Mouse (Mus musculus) intestine, embryonic 16.5 days (tissue): ENCODE measurements around the gene Itpripl2. TPM values are rescaled to one million over a fixed set of nuclear protein-coding genes. Genes with fewer than 3 reads are reported as not detected.

Experiments
- ATAC-seq: fragments of 200-750 bp; cut with Nextera tagmentation; 2 replicates; pipeline ENCODE4 v1.8.0; 2017; ENCODE audit warnings: moderate TSS enrichment, moderate library complexity
- H3K27ac ChIP-seq: fragments of 300-500 bp; sonication (generic); 2 replicates; pipeline ENCODE4 v1.5.1; 2014; ENCODE audit warnings: mild to moderate bottlenecking, low read length
- H3K27me3 ChIP-seq: fragments of 300-500 bp; sonication (generic); replicated peaks from 2 replicates; pipeline ENCODE4 v1.6.1; 2014; ENCODE audit warnings: low read length, control low read depth, mixed read lengths; ENCODE audit not compliant: control insufficient read depth, insufficient read depth
- H3K36me3 ChIP-seq: fragments of 300-500 bp; sonication (generic); 2 replicates; pipeline ENCODE4 v1.6.1; 2014; ENCODE audit warnings: low read length, control low read depth; ENCODE audit not compliant: control insufficient read depth, insufficient read depth
- H3K4me1 ChIP-seq: fragments of 300-500 bp; sonication (generic); 2 replicates; pipeline ENCODE4 v1.6.1; 2014; ENCODE audit warnings: low read length, control low read depth, mixed read lengths; ENCODE audit not compliant: control insufficient read depth, insufficient read depth
- H3K4me2 ChIP-seq: fragments of 300-500 bp; sonication (generic); 2 replicates; pipeline ENCODE4 v1.6.1; 2014; ENCODE audit warnings: low read depth, low read length, control low read depth
- H3K4me3 ChIP-seq: fragments of 300-500 bp; sonication (generic); 2 replicates; pipeline ENCODE4 v1.5.1; 2014; ENCODE audit warnings: mild to moderate bottlenecking, low read length
- H3K9ac ChIP-seq: fragments of 300-500 bp; sonication (generic); 2 replicates; pipeline ENCODE4 v1.6.1; 2014; ENCODE audit warnings: low read depth, low read length
- H3K9me3 ChIP-seq: fragments of 300-500 bp; sonication (generic); 2 replicates; pipeline ENCODE4 v1.6.1; 2016; ENCODE audit warnings: low read length, control low read depth; ENCODE audit not compliant: control insufficient read depth
- WGBS: fragments of 180-500 bp; shearing (Covaris S2); extraction: QIAGEN DNeasy Blood & Tissue Kit; methylation state at CpG from one replicate; pipeline ENCODE4 v1.1.7; 2014; 5-methylcytosine and 5-hydroxymethylcytosine counted together
- polyA plus RNA-seq: library from polyadenylated mRNA; unstranded; fragments of >200 nt; fragmentation: Nextera tagmentation; extraction: Ambion mirVana; gene quantifications from 2 replicates; pipeline ENCODE4 v1.2.1, GENCODE M21; 2015

Itpripl2 gene
- polyA plus RNA-seq, 1 experiment from 2014 or later: 4.1 TPM

DNA sequence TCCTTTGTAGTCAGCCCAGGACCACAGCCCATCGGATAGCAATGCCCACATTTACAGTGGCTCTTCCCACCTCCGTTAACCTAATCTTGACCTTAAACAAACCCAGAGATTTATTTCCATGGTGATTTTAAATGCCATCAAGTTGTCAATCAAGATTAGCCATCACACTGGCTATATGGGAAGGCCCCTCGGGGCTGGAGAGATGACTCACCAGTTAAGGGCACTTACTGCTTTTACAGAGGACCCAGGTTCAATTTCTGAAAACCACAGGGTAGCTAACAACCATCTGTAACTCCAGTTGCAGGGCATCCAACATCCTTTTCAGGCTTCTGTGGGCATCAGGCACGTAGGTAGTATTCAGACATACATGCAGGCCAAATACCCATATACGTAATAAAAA is 15.3 kb downstream of the Itpripl2 start:
- no peak for ATAC-seq
- Histone ChIP-seq H3K4me3 (no peak overlapping the region), H3K4me1 (peaks cover 16% of the 10 kb centered on the region; the same call in 1 of the 2 replicates), H3K27me3 (no peaks in the 10 kb centered on the region), H3K9ac (no peak overlapping the region), H3K27ac (no peak overlapping the region; the same call in 1 of the 2 replicates), H3K36me3 (no peaks in the 10 kb centered on the region), H3K9me3 (no peaks in the 10 kb centered on the region), H3K4me2 (no peak overlapping the region)
- 59% methylated on average over 5 of the region's 5 CpGs for WGBS

GRCm38 (mm10) chr7:118475008-118475705 is 16.6 kb downstream of the Itpripl2 start:
- Histone ChIP-seq H3K4me3 (no peak overlapping the region), H3K27ac (no peak overlapping the region), H3K4me1 (peaks cover 16% of the 10 kb centered on the region), H3K9ac (no peak overlapping the region), H3K27me3 (no peaks in the 10 kb centered on the region), H3K4me2 (no peak overlapping the region), H3K9me3 (no peaks in the 10 kb centered on the region), H3K36me3 (no peaks in the 10 kb centered on the region)
- WGBS: 85% methylated on average over 7 of the region's 7 CpGs
- no peak for ATAC-seq

DNA sequence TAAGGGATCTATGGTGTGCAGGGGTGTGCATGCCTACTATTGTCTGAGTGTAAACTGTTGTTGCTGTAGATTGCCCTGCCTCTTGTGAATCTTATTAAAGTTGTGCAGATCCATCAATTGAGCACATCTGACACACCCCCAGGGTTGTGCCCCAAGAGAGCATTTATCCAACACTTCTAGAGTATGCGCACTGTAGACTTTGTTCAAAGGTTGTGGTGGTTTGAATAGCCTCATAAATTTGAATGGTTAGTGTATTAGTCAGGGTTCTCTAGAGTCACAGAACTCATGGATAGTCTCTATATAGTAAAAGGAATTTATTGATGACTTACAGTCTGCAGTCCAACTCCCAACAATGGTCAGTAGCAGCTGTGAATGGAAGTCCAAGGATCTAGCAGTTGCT is 18.9 kb downstream of the Itpripl2 start:
- H3K27ac ChIP-seq: no peak overlapping the region
- H3K4me3 ChIP-seq: no peak overlapping the region
- WGBS: 54% methylated on average over 1 of the region's 1 CpGs
- no peak overlapping the region for H3K9ac ChIP-seq
- ATAC-seq: peak; percentile 68
- no peaks in the 10 kb centered on the region for H3K9me3 ChIP-seq
- H3K36me3 ChIP-seq: no peaks in the 10 kb centered on the region
- H3K4me2 ChIP-seq: no peak overlapping the region
- no peaks in the 10 kb centered on the region for H3K27me3 ChIP-seq
- peaks cover 11% of the 10 kb centered on the region; the same call in 1 of the 2 replicates for H3K4me1 ChIP-seq

GRCm38 (mm10) chr7:118468060-118468459 is 23.7 kb downstream of the Itpripl2 start:
- Histone ChIP-seq H3K9ac (no peak overlapping the region), H3K4me2 (no peak overlapping the region), H3K27ac (no peak overlapping the region), H3K27me3 (no peaks in the 10 kb centered on the region), H3K9me3 (no peaks in the 10 kb centered on the region), H3K4me1 (peaks cover 9% of the 10 kb centered on the region; the same call in 1 of the 2 replicates), H3K4me3 (no peak overlapping the region), H3K36me3 (no peaks in the 10 kb centered on the region)
- ATAC-seq: no peak
- 81% methylated on average over 3 of the region's 3 CpGs for WGBS

- WGBS: 25% methylated on average over 4 of the region's 4 CpGs
These were observed 27.3 kb downstream of the Itpripl2 start for GRCm38 (mm10) chr7:118464432-118464831.

DNA sequence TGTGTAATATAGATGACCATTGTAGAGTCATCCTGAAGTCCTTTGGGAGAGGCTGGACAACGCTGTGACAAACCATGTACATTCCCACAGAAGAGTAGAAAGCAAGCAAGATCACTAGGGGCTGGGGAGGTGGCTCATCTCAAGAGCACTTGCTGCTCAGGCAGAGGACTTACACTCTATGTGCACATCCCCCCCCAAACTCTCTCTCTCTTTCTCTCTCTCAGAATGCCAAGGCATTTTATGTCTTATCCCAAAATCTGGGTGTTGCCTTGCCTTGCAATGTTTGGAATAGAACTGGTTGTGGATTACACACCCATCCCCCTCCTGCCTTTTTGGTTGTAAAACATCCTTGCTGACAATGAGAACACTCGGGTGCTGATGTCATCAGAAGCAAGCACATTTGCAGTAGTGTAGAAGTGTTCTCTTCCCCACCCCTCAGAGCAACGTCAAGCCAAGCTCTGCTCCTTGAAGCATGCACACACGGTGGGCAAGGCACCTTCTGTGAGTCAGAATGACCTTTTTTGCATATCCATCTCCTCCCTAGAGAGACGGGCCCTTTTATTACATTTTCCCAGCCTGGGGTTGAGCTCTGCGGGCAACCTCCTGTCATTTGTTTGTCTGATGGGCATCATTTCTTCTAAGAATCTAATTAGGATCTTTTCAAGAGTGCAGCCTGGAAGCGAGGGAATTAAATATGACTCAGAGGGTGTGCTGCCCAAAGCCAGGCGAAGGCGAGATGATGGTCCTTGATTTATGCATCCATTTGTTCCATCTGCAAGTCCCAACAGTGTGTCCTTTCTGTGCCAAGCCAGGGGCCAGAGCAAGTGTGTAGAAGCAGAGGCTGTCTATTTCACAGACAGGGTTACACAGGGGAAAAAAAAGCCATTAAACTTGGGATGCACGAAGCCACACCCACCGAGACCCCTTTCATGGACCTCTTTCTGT is 28.7 kb downstream of the Itpripl2 start:
- WGBS: 38% methylated on average over 11 of the region's 11 CpGs
- Histone ChIP-seq H3K27me3 (no peaks in the 10 kb centered on the region), H3K27ac (no peak overlapping the region)

More at GRCm38 (mm10) chr7:118464432-118464831, 27.3 kb downstream of the Itpripl2 start:
- H3K9ac ChIP-seq: no peak overlapping the region
- H3K36me3 ChIP-seq: no peaks in the 10 kb centered on the region
- ATAC-seq: peak; percentile 28; the same call in 1 of the 2 replicates
- no peak overlapping the region for H3K4me3 ChIP-seq
- H3K27ac ChIP-seq: no peak overlapping the region
- H3K4me2 ChIP-seq: no peak overlapping the region
- H3K4me1 ChIP-seq: peaks cover 9% of the 10 kb centered on the region
- no peaks in the 10 kb centered on the region for H3K9me3 ChIP-seq
- no peaks in the 10 kb centered on the region for H3K27me3 ChIP-seq

DNA sequence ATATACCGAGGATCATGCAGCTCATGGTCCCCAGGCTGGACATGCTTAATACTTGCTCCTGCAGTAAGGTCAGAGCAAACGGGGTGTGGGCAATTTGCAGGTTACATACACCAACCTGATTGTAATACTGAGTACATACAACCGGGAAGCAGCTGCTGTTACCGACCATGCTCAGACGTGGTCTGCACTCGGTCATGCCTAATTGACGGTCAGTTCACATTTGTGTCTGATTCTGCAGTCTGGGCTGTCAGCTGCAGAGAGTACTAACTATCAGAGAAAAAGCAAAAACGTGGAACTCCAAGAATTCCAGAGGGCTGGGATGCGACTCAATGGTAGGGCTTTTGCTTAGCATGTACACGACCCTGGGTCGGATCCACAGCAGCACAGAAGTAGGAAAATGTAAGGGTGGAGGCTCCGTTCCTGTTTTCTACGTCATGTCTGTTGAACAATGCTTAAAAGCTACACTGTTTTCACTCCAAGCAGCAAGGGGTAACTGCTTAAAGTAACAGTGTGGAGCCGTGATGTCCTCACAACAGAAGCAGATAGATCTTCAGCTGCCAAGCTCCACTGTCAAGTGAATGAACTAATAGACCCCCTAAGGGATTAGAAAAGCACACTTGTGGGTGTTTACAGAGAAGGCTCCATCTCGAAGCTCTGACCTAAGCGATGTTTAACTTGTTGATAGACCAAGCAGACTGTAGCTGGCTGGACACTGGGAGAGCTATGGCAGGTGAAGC is 30.2 kb downstream of the Itpripl2 start:
- Histone ChIP-seq H3K4me1 (peaks cover 9% of the 10 kb centered on the region), H3K27me3 (no peaks in the 10 kb centered on the region), H3K36me3 (no peaks in the 10 kb centered on the region), H3K9me3 (no peaks in the 10 kb centered on the region), H3K4me3 (no peak overlapping the region), H3K4me2 (no peak overlapping the region), H3K27ac (no peak overlapping the region), H3K9ac (no peak overlapping the region)
- 28% methylated on average over 16 of the region's 16 CpGs for WGBS
- 0 out of 2 replicates have a peak, but pooled peaks have one; percentile 5 for ATAC-seq

More for the DNA sequence above, 28.7 kb downstream of the Itpripl2 start:
- Histone ChIP-seq H3K4me1 (peaks cover 9% of the 10 kb centered on the region), H3K9me3 (no peaks in the 10 kb centered on the region), H3K4me2 (no peak overlapping the region), H3K4me3 (no peak overlapping the region), H3K36me3 (no peaks in the 10 kb centered on the region), H3K9ac (no peak overlapping the region)
- ATAC-seq: peak; percentile 40; the same call in 1 of the 2 replicates

DNA sequence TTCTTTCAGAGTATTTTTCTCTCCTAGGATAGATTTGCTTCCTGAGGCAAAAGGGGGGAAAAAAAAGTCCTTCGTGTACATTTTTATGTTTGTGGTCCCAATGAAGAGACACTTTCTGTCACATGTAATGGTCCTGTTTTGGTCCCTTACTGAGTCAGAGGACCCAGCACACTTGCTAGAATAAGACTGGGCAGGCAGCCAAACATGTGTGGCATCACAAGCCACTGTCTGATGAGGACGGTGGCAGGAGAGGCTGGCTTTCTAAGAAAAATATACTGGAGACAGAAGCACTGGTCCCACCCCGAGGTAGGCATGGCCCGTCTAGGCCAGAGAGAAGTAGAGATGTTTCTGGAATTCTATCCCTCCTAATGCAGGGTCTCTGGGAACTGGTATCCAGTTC is 38.1 kb downstream of the Itpripl2 start:
- Histone ChIP-seq H3K4me1 (no peaks in the 10 kb centered on the region), H3K36me3 (no peaks in the 10 kb centered on the region), H3K4me2 (no peak overlapping the region), H3K9me3 (no peaks in the 10 kb centered on the region), H3K27me3 (no peaks in the 10 kb centered on the region), H3K27ac (no peak overlapping the region), H3K4me3 (no peak overlapping the region), H3K9ac (no peak overlapping the region)
- no peak for ATAC-seq
- 63% methylated on average over 4 of the region's 4 CpGs for WGBS

- H3K4me1 ChIP-seq: 0 out of 2 replicates have a peak, but pooled peaks cover 4% of the 10 kb centered on the region
- 29% methylated on average over 2 of the region's 2 CpGs for WGBS
- no peak overlapping the region for H3K27ac ChIP-seq
- no peak for ATAC-seq
- no peaks in the 10 kb centered on the region for H3K36me3 ChIP-seq
- H3K27me3 ChIP-seq: no peaks in the 10 kb centered on the region
- H3K9me3 ChIP-seq: no peaks in the 10 kb centered on the region
- H3K4me2 ChIP-seq: no peak overlapping the region
- no peak overlapping the region for H3K4me3 ChIP-seq
- no peak overlapping the region for H3K9ac ChIP-seq
These were observed 38.8 kb downstream of the Itpripl2 start for GRCm38 (mm10) chr7:118452940-118453339.
